Mouse (Mus musculus) cerebellum, adult 9-10 months (tissue): ENCODE results near the gene Ace.

Experiments used
- DNase-seq: peaks from one replicate; pipeline ENCODE4 v3.0.0; 2022

Ace gene

DNA sequence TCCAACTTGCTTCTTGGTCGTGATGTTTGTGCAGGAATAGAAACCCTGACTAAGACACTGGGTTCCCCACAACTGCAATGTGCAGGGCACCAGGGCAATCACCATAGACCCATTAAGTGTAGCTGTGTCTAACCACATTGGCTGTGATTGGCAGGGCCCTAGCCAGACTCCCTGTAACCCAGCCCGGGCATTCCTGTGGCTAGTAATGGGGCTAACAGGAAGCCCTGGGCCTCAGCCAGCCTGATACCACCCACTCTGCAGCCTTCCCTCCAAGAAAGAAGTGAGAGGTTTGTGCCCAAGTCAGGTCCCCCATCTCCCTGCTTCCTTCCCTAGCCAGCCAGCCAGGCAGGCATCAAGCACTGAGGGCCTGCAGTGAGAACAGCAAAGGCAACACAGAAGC, 19.5 kb upstream of the Ace start:
- no peak for DNase-seq

DNA sequence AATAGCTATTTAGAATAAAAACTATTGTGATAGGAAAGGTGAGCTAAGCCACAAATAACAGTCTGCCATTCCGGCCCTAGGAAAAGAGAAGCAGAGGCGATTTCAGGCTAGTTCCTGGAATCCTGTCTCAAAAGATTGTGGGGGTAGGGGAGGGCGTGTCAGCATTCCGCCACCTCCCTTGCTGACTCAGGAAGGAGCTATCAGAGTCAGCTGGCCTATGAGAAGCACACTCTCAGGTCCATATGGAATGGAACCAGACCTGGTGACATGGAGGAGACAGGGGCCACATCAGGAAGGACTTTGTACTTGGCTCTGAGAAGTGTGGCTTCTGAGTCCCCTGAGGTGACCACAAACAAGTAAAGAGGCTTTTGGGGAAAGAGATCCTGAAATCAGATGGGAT, 17.2 kb upstream of the Ace start:
- DNase-seq, result no peak

GRCm38 (mm10) chr11:105951601-105952044, 16.1 kb upstream of the Ace start:
- DNase-seq, result no peak

DNA sequence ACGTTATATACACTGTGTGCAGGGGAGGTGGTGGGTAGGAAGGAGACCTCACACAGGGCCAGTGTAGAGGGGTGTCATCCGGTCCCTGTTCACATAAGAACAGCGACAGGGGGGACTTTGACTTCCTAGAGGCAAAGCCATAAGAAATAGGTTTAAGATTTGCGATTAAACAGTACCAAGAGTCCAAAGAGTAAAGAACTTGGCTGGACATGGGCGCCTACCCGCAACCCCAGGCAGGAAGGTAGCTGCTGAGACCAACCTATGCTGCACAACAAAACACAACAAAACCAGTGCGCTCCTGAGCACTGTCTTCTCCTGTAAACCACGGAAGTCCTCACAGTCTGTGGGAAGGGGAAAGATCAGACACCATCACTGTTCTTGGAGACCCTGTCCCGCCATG, 15.6 kb upstream of the Ace start:
- no peak for DNase-seq

DNA sequence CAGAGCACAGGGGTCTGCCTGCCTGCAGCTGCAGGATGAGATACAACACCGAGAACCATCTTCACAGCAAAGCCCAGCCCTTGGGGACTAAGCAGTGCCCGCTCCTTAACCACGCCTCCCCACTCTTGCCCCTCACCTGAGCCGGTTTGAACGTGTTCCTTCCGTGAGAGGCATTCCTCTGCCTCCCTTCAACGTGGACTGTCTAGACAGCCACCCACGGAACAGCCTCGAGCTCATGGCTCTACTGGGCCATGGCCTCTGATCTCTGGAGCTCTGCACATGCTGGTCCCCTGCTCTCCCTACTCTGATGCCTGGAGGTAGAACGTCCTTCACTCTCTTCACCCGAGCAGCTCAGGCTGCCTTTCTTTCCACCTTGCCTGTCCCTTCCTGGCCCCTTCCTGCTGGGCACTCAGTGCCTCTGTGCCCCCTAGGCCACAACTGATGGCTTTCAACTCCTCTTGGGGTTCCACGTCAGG, 14.8 kb upstream of the Ace start, which contains the start of gene Cyb561:
Cyb561 (minus strand) TSS at position 426 of the 476 bp plus-strand sequence.
- DNase-seq, result no peak

DNA sequence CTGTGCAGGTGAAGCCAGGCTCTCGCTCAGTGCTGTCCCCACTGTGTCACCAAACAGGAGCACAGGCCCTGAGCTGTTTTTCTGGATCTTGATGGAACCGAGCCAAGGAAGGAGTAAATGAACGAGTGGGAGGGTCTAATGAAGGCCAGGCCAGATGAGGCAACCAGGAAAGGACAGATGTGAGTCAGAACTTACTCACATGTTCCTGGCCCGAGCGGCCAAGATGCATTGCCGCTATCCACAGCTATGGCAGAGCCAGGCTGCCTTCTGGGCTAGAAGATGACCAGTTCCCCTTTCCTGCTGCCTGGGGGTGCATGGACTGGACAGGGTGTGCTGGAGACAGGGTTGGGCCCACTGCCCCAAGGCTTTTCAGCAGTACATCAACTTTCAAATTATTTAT, 14.3 kb upstream of the Ace start:
- no peak for DNase-seq

DNA sequence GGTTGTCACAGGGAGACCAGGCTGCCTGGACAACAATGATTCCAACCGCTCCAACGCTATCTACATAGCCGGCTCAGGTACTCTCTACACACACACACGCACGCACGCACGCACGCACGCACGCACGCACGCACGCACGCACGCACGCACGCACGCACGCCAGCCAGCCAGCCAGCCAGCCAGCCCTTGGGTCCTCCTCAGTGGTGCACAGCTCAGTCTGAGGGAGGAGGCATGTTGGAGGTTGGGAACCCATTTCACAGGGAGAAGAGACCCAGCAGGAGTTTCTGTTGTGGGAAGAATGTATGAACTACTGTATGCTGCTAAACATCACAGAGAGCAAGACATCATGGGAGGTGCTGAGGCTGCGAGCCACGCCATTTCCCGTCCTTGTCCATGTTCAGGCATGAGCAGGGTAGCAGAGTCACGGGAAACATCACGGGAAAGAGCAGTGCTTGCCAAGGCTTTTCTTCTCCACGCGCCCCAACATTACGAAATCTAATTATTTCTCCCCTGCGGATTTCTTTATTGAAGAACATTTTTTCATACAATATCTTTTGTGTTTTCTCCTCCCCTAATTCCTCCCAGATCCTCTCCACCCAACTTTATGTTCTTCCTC, 11.8 kb upstream of the Ace start:
- no peak for DNase-seq

- no peak for DNase-seq
Measured at GRCm38 (mm10) chr11:105957501-105957900, 10.2 kb upstream of the Ace start.

DNA sequence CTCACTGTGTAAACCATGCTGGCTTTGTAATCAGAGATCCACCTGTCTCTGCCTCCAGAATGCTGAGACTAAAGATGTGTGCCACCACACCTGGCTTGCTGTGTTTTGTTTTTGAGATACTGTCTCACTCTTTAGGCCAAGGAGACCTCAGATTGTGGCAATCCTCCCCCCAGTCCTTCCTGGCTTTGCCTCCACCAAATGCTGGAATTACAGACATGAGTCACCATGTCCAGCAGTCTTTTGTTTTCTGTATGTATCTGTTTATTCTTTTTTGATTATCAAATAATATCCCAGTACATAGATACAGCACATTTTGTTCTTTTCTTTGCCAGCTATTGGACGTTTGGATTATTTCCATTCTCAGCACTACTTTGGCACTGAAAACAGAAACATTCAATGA, 9.2 kb upstream of the Ace start:
- no peak for DNase-seq

- no peak for DNase-seq
Measured at GRCm38 (mm10) chr11:105959355-105959754, 8.4 kb upstream of the Ace start.

DNA sequence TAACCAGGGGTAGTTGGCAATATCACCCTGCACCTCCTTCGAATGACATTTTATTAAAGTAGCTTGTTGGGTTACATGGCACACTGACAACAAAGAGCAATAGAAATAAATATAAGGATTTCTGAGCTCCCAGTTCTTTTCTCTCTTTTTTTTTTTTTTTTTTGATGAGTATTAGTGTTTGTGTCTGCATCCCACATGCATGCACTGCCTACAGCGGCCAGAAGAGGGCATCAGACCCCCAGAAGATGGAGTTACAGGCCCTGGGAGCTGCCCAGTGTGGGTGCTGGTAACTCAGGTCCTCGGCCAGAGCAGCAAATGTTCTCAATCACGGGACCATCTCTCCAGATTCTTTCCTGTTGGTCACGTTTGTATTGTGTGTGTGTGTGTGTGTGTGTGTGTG, 3.1 kb upstream of the Ace start:
- DNase-seq, result no peak

DNA sequence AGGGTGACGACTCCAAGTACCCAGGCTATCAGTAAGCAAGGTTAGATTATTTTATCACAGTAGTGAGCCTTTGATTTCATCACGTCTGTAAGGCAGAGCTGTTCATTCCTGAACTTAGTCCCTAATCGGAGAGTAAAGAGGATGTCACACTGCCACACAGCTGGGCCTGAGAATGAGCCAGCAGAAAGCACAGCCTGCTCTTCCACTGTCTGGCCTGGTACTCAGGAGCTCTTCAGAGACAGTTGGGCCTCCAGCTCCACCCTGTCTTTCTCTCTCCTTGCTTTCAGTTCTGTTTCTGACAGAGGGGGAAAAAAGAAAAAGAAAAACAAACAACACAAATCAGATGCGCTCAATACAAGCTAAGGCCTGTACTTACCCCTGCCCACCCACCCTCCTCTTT, 1.5 kb upstream of the Ace start:
- DNase-seq, result no peak

DNA sequence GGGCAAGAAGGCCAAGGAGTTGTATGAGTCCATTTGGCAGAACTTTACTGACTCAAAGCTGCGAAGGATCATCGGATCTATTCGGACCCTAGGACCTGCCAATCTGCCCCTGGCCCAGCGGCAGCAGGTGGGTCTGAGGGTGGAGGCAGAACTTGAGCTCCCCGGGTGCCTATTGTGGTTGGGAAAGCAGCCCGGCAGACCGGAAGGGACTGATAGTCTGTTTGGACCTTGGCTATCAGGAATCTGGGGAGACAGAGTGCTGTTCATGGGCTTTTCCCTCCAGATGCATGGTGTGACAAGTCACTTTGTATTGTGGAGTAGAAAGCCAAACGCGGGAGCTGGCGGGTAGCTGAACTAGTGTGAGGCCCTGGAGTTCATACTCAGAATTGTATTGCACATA, 1.2 kb downstream of the Ace start:
- no peak for DNase-seq

DNA sequence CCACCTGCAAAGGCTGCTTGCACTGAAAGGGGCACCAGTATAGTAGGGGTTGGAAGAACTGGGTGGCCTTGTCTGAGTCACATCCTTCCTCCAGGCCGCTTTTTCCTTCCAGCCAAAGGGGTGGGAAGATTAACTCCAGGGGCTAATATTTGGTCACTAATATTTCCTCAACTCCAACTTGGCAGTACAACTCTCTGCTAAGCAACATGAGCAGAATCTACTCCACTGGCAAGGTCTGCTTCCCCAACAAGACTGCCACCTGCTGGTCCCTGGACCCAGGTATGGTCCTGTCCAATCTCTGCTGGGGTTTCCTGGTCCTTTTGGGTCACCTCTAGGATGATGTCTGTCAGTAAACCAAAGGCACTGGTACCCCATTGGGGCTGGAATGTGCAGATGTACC, 1.8 kb downstream of the Ace start:
- no peak for DNase-seq

- DNase-seq, result peak; percentile 65
Measured at GRCm38 (mm10) chr11:105974593-105974992, 6.8 kb downstream of the Ace start.

DNA sequence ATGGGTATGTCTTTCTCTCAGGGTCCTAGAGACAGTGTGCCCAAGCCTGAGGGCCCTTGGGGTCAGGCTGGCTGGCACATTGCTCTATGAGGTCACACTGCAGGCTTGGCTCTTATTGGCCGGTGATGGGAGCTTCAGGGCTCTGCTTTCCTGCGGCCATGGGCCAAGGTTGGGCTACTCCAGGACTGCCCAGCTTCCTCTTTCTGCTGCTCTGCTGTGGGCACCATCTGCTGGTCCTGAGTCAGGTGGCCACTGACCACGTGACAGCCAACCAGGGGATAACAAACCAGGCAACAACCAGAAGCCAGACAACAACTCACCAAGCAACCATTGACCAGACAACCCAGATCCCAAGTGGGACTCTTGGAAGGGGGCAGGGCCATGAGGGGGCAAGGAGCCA, 7.3 kb downstream of the Ace start:
- DNase-seq, result peak; percentile 64

- DNase-seq, result no peak
Measured at GRCm38 (mm10) chr11:105975636-105976035, 7.9 kb downstream of the Ace start.

DNA sequence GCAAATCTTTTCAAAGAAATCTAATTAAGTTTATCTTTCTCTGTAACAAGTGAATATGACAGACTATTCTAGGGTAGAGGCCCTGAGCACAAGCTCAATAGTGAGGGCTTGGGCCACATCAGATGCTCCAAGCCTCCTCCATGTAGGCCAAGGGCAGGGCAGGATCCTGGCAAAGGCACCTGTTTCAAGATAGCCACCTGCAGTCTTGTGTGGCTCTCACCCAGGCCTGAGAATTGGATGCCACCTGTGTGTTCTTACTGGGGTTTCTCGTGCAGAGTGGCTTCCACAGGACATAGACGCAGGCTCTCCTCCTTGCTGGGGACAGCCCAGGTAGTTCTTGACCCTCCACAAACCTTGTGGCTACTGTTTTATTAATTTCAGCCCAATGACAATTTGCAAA, 10.5 kb downstream of the Ace start:
- peak; percentile 64 for DNase-seq

- no peak for DNase-seq
Measured at GRCm38 (mm10) chr11:105978634-105979033, 10.9 kb downstream of the Ace start.

DNA sequence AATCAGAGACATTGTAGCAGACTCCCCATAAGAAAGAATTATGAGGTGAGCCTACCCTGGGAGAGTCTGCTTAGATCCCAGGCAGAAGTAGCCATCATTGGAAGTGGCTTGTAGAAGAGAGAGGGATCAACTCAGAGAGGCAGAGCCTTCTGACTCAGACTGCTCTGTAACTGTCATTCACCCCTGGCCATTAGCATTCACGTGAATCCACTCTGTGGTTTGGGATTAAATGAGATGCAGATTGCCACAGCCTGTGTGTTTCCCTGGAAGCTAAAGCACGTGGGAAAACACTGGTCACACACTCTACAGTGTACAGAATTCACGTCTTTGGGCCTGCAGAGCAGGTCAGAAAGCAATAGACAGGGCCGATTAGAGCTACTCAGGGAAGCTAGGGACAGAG, 16.7 kb downstream of the Ace start:
- no peak for DNase-seq

GRCm38 (mm10) chr11:105987446-105987845, 19.7 kb downstream of the Ace start:
- no peak for DNase-seq

DNA sequence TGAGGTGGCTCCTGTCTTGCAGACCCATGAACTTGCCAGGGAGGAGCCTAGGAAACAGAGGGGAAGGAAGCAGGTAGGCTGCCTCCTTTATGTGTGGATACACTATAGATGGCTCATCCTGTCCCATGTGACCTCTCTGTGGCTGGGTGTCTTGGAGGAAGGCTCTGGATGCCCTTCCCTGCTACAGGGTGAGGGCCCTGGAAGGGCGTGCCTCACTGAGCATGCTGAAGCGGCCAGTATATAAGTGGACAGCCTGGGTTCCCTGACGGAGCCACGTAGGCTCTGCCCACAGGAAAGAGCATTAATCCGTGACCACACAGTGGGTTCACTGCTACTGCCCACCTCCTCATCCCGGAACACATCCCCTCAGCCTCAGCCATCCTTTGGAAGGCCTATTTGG, 21.7 kb downstream of the Ace start:
- no peak for DNase-seq

GRCm38 (mm10) chr11:105990231-105990630, 22.5 kb downstream of the Ace start:
- no peak for DNase-seq

- DNase-seq, result no peak
Measured at GRCm38 (mm10) chr11:105994375-105994774, 26.6 kb downstream of the Ace start, which contains the start of gene Ace3. Gene Ace3 (plus strand): TSS chr11:105994675.

GRCm38 (mm10) chr11:106000062-106000461, 32.3 kb downstream of the Ace start:
- no peak for DNase-seq
